Mouse (Mus musculus): ENCODE results near the gene Prrt4.
"Not testable (repeated sequence)": the region's sequence is repeated elsewhere in the genome, so short reads cannot be mapped to it uniquely, and the experiment has no call there.

Gene Prrt4

DNA sequence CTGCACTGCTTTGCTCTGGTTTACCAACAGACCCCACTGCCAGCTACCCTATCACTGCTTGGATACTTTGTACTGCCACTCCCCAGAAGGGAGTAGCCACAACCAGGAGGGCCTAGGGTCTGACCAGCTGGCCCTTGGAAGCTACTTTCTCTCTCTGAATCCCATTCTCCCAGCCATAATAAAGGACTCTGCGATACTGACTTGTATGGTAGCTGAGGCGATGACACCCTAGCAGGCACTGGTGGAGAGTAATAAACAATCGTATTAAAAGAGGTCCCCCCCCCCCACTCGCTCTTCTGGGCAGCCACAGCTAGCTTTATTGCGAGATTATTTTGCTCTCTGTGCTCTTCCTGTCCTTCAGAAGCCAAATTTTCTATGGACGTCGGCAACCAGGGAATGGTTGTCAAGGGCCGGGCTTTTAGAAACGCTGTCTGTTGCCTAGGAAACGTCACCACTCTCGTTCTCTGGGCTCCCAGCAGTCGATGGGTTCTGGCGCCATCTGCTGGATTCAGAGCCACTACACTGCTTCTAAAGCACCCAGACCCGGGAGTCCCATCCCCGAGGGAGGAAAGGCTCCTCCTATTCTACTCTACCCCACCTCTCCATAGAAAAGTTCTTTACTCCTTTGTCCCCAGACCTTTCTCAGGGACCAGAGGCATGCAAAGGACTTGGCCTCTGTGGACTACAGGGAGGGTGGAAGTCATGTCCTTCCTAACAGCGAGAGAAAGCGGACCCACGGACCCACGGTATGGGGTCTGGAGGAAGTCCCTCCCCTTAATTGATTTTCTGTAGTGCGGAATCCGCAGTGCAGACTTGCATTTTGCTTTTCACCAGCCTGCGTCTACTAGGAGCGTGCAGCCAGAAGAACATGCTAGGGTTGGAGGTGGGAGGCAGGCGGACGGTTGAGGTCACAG is 19.2 kb upstream of the Prrt4 start:
- peak; percentile 87 to 94 for DNase-seq

GRCm38 (mm10) chr6:29195846-29196698 is 16.7 kb upstream of the Prrt4 start:
- no peak for DNase-seq

- peak in 1 of 2 experiments; percentile 1 for DNase-seq
Observed at GRCm38 (mm10) chr6:29195146-29195545, 15.8 kb upstream of the Prrt4 start.

GRCm38 (mm10) chr6:29193961-29194750 is 14.8 kb upstream of the Prrt4 start:
- DNase-seq = no peak

DNA sequence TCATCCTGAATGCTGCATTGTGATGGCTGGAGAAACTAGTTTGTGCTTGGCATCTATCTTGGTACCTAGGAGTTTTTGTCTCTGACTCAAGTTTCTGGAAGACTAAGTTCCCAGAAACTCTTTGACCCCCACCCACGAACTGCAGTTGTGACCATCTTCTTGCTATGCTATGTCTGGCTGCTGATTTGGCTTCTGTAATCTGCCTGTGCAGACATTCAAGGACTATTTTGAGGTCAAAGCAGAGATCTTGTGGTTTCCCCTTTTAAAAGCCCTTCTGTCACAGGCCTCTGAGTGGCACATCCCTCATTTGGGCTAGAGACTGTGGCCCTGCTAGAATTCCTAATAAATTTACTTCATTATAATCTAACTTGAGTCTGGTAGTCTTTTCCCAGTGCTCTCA is 8.6 kb upstream of the Prrt4 start:
- DNase-seq = no peak

DNA sequence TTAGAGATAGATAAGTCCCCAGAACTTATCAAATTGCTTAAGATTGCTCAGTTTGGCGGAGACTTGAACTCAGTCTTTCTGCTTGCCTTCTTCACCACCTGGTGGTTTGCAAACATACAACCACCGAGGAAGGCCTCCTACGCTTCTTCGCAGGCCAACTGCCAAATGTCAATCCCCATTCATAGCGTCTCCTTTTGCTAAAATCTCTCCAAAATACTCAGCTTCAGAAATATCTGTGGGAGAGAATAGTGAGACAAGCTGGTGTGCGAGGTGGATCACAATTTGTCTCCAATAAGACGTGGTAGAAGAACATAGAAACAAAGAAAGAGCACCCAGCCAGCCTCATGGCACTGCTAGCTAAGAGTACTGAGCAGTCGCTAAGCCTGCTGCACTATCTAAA is 459 bp upstream of the Prrt4 start:
- DNase-seq = no peak

- DNase-seq = no peak
Observed at GRCm38 (mm10) chr6:29177901-29178879, 1.2 kb downstream of the Prrt4 start.

GRCm38 (mm10) chr6:29175113-29175512 is 4.3 kb downstream of the Prrt4 start:
- no peak for DNase-seq

DNA sequence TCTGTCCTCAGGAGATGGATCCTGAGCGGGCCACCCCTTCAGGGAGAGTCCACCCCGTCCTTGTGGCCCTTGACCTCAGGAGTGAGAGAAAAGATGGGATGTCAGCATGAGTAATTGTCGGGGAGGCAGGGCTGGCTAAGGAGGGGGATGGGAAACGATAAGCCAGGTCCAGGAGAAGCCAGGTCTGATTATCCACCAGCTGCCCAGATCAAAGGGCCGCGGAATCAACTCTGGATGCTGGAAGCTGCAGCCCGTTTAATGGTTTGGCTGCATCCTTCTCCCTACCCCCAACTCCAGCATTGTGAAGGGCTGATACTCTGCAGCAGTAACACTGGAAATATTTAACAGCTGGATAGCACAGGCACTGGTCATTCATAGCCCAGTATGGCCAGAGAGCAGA is 5.0 kb downstream of the Prrt4 start:
- no peak for DNase-seq

- peak; percentile 78 to 84 for DNase-seq
Observed at GRCm38 (mm10) chr6:29170952-29171388, 8.4 kb downstream of the Prrt4 start.

DNA sequence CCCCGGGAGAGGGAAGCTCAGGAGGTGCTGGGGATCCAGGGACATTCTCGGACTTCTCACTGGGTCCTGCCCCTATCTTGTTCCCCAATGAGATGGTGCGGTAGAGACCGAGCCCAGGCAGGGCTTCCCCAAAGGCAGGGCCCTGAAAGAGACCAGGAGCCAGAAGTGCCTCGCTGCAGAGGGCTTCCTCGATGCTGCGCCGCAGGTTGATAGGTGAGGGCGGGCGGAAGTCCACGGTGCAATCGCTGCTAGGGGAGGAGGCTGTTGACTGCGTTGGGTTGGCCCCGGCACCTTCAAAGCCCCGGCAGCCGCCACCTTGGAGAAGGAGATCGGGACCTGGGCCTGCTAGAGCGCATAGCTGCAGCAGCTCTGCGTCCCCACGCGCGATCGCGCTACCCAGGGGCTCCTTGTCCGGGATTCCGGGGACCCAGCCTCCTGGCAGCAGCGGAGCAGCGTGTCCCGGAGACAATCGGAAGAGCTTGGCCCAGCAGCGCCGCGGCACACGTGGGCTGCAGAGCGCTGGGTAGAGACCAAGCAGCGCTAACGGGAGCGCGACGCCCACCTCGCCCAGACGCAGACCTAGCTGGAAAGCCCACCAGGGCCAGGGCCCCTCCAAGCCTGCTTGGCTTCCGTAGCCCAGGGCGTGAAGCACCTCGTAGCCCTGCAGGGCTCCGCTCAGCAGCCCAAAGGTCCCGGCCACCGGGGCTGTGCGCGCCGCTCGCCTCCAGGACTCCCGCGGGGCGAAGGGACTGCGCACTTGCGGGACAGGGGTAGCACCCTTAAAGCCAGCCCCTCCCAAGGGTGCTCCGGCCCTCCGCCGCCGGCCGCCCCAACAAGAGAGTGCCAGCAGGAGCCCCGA is 9.1 kb downstream of the Prrt4 start:
- peak; percentile 55 to 60 for DNase-seq

DNA sequence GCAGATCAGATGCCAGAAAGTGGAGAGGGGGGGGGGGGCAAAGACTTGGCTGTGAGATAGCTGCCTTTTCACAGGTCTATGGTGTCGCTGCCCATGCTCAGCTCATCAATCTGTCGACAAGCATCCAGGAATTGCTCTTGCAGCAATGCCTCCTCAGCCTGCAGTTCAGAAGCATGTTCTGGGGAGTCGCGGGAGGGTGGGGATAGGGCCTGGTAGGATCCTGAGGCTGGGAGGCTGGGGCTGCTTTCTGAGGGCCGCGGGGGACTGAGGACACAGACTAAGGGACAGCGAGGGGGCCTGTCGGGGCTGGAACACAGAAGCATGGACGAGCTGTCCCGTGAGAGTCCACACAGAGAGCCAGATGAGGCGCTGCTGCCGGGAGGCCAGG is 9.7 kb downstream of the Prrt4 start:
- peak in 1 of 2 experiments; percentile 16 for DNase-seq

DNA sequence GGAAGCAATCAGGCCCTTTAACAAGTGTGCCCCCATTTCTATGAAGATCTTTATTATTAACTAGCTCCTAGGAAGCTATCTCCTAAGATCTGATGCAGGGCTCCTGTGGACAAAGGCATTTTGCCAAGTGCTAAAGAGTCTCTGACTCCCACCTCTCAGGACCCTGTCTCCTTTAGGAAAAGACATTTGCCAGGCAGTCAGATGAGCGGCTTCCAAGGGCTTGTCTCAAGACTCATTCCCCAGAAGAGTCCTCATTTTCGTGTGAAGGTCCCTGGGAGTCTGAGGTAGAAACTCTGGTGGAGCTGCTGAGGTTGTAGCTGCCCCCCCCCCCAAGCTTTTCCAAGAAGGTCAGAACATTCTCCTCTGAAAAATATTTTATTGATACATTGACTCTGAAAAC is 10.5 kb downstream of the Prrt4 start:
- DNase-seq = no peak

GRCm38 (mm10) chr6:29166196-29166595 is 13.2 kb downstream of the Prrt4 start:
- peak in 1 of 2 experiments; percentile 61 for DNase-seq

- DNase-seq = peak; percentile 84 to 88
Observed at GRCm38 (mm10) chr6:29164314-29165244, 14.8 kb downstream of the Prrt4 start, which contains the start of gene Rbm28. Rbm28 (minus strand) TSS chr6:29165006.

GRCm38 (mm10) chr6:29161291-29161690 is 18.1 kb downstream of the Prrt4 start:
- DNase-seq = not testable (repeated sequence)

GRCm38 (mm10) chr6:29160786-29161185 is 18.6 kb downstream of the Prrt4 start:
- DNase-seq = no peak

GRCm38 (mm10) chr6:29156326-29156725 is 23.1 kb downstream of the Prrt4 start:
- no peak for DNase-seq

DNA sequence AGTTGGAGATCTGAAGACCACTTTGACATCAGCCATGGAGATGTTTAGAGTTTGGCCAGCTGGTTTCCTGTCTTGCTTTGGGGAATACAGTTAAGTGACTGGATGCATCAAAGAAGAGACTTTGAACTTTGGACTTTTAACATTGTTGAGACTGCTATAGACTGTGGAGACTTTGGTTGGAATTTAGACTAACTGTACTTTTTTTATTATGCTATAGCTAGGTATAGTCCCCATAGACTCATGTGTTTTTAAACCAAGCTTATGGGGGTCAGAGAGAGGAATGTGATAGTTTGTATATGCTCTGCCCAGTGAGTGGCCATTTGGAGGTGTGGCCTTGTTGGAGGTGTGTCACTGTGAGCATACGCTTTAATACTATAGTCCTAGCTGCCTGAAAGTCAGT is 29.4 kb downstream of the Prrt4 start:
- DNase-seq = no peak
